Mouse (Mus musculus) inflammation-experienced regulatory T-cells, adult 6 months (primary cell): ENCODE data around the gene Pfkfb4. TPM values are rescaled to one million over a fixed set of nuclear protein-coding genes. Genes with fewer than 3 reads are reported as not detected.

ENCODE experiments used
- ATAC-seq: one replicate; pipeline ENCODE4 v1.8.0; 2017
- polyA plus RNA-seq, 3 experiments: library from polyadenylated mRNA; unstranded; fragments of 100-300 nt; shearing (Covaris generic); gene quantifications; one replicate each; pipeline ENCODE4 v1.2.1; 2017

Gene Pfkfb4
- polyA plus RNA-seq, 3 experiments from 2014 or later, result 2.7 to 4.4 (median 4.2) TPM

GRCm38 (mm10) chr9:108996411-108996810 lies 4.8 kb downstream of the Pfkfb4 start:
- no peak for ATAC-seq

- no peak for ATAC-seq
These were observed 6.9 kb downstream of the Pfkfb4 start for GRCm38 (mm10) chr9:108998287-108999166.

- no peak for ATAC-seq
These were observed 7.6 kb downstream of the Pfkfb4 start for GRCm38 (mm10) chr9:108999167-108999526.

- peak; percentile 73 for ATAC-seq
These were observed 9.1 kb downstream of the Pfkfb4 start for GRCm38 (mm10) chr9:109000726-109001125.

- ATAC-seq, result no peak
These were observed 11.6 kb downstream of the Pfkfb4 start for GRCm38 (mm10) chr9:109003201-109003600.

GRCm38 (mm10) chr9:109007025-109007780 lies 15.6 kb downstream of the Pfkfb4 start:
- ATAC-seq, result no peak

- no peak for ATAC-seq
These were observed 16.5 kb downstream of the Pfkfb4 start for GRCm38 (mm10) chr9:109008081-109008480.

- no peak for ATAC-seq
These were observed 17.5 kb downstream of the Pfkfb4 start for GRCm38 (mm10) chr9:109008994-109009635.

GRCm38 (mm10) chr9:109009636-109010315 lies 18.2 kb downstream of the Pfkfb4 start:
- no peak for ATAC-seq

- ATAC-seq, result no peak
These were observed 18.7 kb downstream of the Pfkfb4 start for GRCm38 (mm10) chr9:109010316-109010690.

GRCm38 (mm10) chr9:109015397-109015796 lies 23.8 kb downstream of the Pfkfb4 start:
- ATAC-seq, result no peak

- no peak for ATAC-seq
These were observed 25.5 kb downstream of the Pfkfb4 start for GRCm38 (mm10) chr9:109016973-109017604.

GRCm38 (mm10) chr9:109021428-109021827 lies 29.9 kb downstream of the Pfkfb4 start:
- no peak for ATAC-seq

- ATAC-seq, result no peak
These were observed 31.5 kb downstream of the Pfkfb4 start for GRCm38 (mm10) chr9:109022866-109023685.

GRCm38 (mm10) chr9:109027521-109027920 lies 35.9 kb downstream of the Pfkfb4 start:
- ATAC-seq, result no peak

- ATAC-seq, result no peak
These were observed 36.8 kb downstream of the Pfkfb4 start for GRCm38 (mm10) chr9:109028421-109028820.

GRCm38 (mm10) chr9:109028919-109029318 lies 37.3 kb downstream of the Pfkfb4 start:
- ATAC-seq, result no peak

GRCm38 (mm10) chr9:109030312-109030711 lies 38.7 kb downstream of the Pfkfb4 start:
- no peak for ATAC-seq

- ATAC-seq, result no peak
These were observed 39.4 kb downstream of the Pfkfb4 start for GRCm38 (mm10) chr9:109031001-109031400.

- no peak for ATAC-seq
These were observed 40.1 kb downstream of the Pfkfb4 start for GRCm38 (mm10) chr9:109031686-109032085.

- no peak for ATAC-seq
These were observed 40.9 kb downstream of the Pfkfb4 start for GRCm38 (mm10) chr9:109032435-109032834.
